Mouse (Mus musculus): ENCODE data around the gene Vdac1. TPM values are rescaled to one million over a fixed set of nuclear protein-coding genes. Genes with fewer than 3 reads are reported as not detected.

Vdac1 gene
- polyA plus RNA-seq, 1 experiment = 64.8 TPM

- Histone ChIP-seq H3K36me3 (ENCODE audit: control insufficient read depth, insufficient read depth, low read length) (no peaks in the 10 kb centered on the region), H3K27me3 (ENCODE audit: control insufficient read depth, insufficient read depth, low read length) (no peaks in the 10 kb centered on the region), H3K4me3 (ENCODE audit: control insufficient read depth, insufficient read depth, low read length) (no peak overlapping the region), H3K4me1 (replicated peaks; ENCODE audit: control insufficient read depth, insufficient read depth, low read length) (peaks cover 55% of the 10 kb centered on the region), H3K27ac (ENCODE audit: control insufficient read depth, insufficient read depth, low read length) (0 out of 2 replicates have a peak overlapping the region, but pooled peaks have one; percentile 10)
- TF ChIP-seq CTCF (IDR thresholded peaks at IDR 0.05; ENCODE audit: borderline replicate concordance, control insufficient read depth, extremely low read depth, insufficient read depth, low read length, poor library complexity) (no peak), POLR2A (IDR thresholded peaks at IDR 0.05; ENCODE audit: control insufficient read depth, extremely low read depth, insufficient read depth, low read length, poor library complexity) (no peak)
- WGBS = 93% methylated on average over 23 of the region's 23 CpGs
- DNase-seq = no peak
Observed at GRCm38 (mm10) chr11:52324442-52325367, 36.0 kb upstream of the Vdac1 start.

- DNase-seq = no peak
- 45% methylated on average over 3 of the region's 3 CpGs for WGBS
- no peak overlapping the region for H3K4me3 ChIP-seq (ENCODE audit: control insufficient read depth, insufficient read depth, low read length)
- no peaks in the 10 kb centered on the region for H3K36me3 ChIP-seq (ENCODE audit: control insufficient read depth, insufficient read depth, low read length)
- peaks cover 38% of the 10 kb centered on the region for H3K4me1 ChIP-seq (replicated peaks; ENCODE audit: control insufficient read depth, insufficient read depth, low read length)
- TF ChIP-seq POLR2A (IDR thresholded peaks at IDR 0.05; ENCODE audit: control insufficient read depth, extremely low read depth, insufficient read depth, low read length, poor library complexity) (no peak), CTCF (IDR thresholded peaks at IDR 0.05; ENCODE audit: borderline replicate concordance, control insufficient read depth, extremely low read depth, insufficient read depth, low read length, poor library complexity) (no peak)
- no peaks in the 10 kb centered on the region for H3K27me3 ChIP-seq (ENCODE audit: control insufficient read depth, insufficient read depth, low read length)
- H3K27ac ChIP-seq (ENCODE audit: control insufficient read depth, insufficient read depth, low read length) = peak overlapping the region; percentile 48
Observed at GRCm38 (mm10) chr11:52327313-52327712, 33.3 kb upstream of the Vdac1 start.

DNA sequence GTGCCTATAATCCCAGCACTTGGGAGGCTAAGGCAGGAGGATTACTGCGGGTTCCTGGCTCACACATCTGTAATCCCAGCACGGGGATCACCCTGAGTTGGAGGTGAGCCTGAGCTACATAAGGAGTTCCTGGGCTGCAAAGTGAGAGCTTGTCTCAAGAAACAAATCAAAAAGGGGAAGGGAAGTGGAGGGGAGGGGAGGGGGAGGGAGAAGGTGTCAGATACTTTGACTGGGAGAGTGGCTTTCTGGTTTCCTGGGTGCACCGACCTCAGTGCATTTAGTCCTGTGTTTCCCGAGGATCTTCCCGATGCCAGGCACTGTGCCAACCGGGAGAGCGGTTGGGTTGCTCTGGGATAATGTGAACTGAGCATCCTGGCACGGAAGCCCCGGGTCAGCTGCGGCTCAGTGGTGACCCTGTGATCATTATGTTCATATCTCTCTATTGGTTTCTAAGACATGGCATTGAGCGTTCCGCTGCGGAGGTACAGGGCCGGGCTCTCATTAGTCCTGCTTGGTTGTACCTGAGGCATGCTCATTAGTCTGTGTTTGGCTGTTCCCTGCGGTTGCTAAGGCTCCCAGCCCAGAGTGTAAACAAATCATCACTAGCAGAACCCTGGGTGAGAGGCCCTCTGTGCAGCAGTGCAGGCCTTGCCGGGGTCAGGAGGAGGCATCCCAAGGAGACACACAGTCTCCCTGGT, 28.1 kb upstream of the Vdac1 start:
- Histone ChIP-seq H3K27me3 (ENCODE audit: control insufficient read depth, insufficient read depth, low read length) (no peaks in the 10 kb centered on the region), H3K27ac (ENCODE audit: control insufficient read depth, insufficient read depth, low read length) (peak overlapping the region; percentile 82), H3K4me1 (replicated peaks; ENCODE audit: control insufficient read depth, insufficient read depth, low read length) (peaks cover 50% of the 10 kb centered on the region), H3K4me3 (ENCODE audit: control insufficient read depth, insufficient read depth, low read length) (no peak overlapping the region), H3K36me3 (ENCODE audit: control insufficient read depth, insufficient read depth, low read length) (no peaks in the 10 kb centered on the region)
- TF ChIP-seq CTCF (IDR thresholded peaks at IDR 0.05; ENCODE audit: borderline replicate concordance, control insufficient read depth, extremely low read depth, insufficient read depth, low read length, poor library complexity) (no peak), POLR2A (IDR thresholded peaks at IDR 0.05; ENCODE audit: control insufficient read depth, extremely low read depth, insufficient read depth, low read length, poor library complexity) (no peak)
- 56% methylated on average over 16 of the region's 16 CpGs for WGBS
- peak; percentile 40 for DNase-seq

GRCm38 (mm10) chr11:52333616-52334015, 27.0 kb upstream of the Vdac1 start:
- no peak for TF ChIP-seq CTCF (IDR thresholded peaks at IDR 0.05; ENCODE audit: borderline replicate concordance, control insufficient read depth, extremely low read depth, insufficient read depth, low read length, poor library complexity)
- TF ChIP-seq POLR2A (IDR thresholded peaks at IDR 0.05; ENCODE audit: control insufficient read depth, extremely low read depth, insufficient read depth, low read length, poor library complexity) = no peak
- Histone ChIP-seq H3K27me3 (ENCODE audit: control insufficient read depth, insufficient read depth, low read length) (no peaks in the 10 kb centered on the region), H3K36me3 (ENCODE audit: control insufficient read depth, insufficient read depth, low read length) (no peaks in the 10 kb centered on the region), H3K4me3 (ENCODE audit: control insufficient read depth, insufficient read depth, low read length) (no peak overlapping the region), H3K27ac (ENCODE audit: control insufficient read depth, insufficient read depth, low read length) (peak overlapping the region; percentile 82), H3K4me1 (replicated peaks; ENCODE audit: control insufficient read depth, insufficient read depth, low read length) (peaks cover 54% of the 10 kb centered on the region)
- DNase-seq = no peak
- WGBS = 95% methylated on average over 13 of the region's 13 CpGs

DNA sequence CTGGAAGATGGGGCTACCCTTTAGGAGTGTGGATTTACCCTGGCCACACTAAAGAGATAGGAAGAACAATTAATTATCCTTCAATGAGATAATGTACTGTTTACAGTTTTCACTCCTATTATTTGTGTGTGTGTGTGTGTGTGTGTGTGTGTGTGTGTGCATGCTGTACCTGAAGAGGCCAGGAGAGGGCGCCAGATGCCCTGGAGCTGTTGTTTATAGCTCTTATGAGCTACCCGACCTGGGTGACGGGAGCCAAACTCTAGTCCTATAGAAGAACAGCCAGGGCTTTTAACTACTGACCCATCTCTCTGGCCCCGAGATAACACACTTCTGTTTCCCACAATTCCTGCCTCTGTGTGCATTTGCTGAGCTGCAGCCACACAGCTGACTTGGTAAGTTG, 25.4 kb upstream of the Vdac1 start:
- peak overlapping the region; percentile 12; the same call in 1 of the 2 replicates for H3K4me3 ChIP-seq (ENCODE audit: control insufficient read depth, insufficient read depth, low read length)
- peak overlapping the region; percentile 98 for H3K27ac ChIP-seq (ENCODE audit: control insufficient read depth, insufficient read depth, low read length)
- peaks cover 64% of the 10 kb centered on the region for H3K4me1 ChIP-seq (replicated peaks; ENCODE audit: control insufficient read depth, insufficient read depth, low read length)
- DNase-seq = peak; percentile 30
- H3K36me3 ChIP-seq (ENCODE audit: control insufficient read depth, insufficient read depth, low read length) = no peaks in the 10 kb centered on the region
- no peaks in the 10 kb centered on the region for H3K27me3 ChIP-seq (ENCODE audit: control insufficient read depth, insufficient read depth, low read length)
- TF ChIP-seq POLR2A (IDR thresholded peaks at IDR 0.05; ENCODE audit: control insufficient read depth, extremely low read depth, insufficient read depth, low read length, poor library complexity) = no peak
- peak; percentile 46; the same call in 1 of the 2 replicates for TF ChIP-seq CTCF (IDR thresholded peaks at IDR 0.05; ENCODE audit: borderline replicate concordance, control insufficient read depth, extremely low read depth, insufficient read depth, low read length, poor library complexity)
- WGBS = 89% methylated on average over 4 of the region's 4 CpGs

- Histone ChIP-seq H3K27ac (ENCODE audit: control insufficient read depth, insufficient read depth, low read length) (peak overlapping the region; percentile 98), H3K4me3 (ENCODE audit: control insufficient read depth, insufficient read depth, low read length) (peak overlapping the region; percentile 12; the same call in 1 of the 2 replicates), H3K27me3 (ENCODE audit: control insufficient read depth, insufficient read depth, low read length) (no peaks in the 10 kb centered on the region), H3K4me1 (replicated peaks; ENCODE audit: control insufficient read depth, insufficient read depth, low read length) (peaks cover 70% of the 10 kb centered on the region), H3K36me3 (ENCODE audit: control insufficient read depth, insufficient read depth, low read length) (no peaks in the 10 kb centered on the region)
- DNase-seq = peak; percentile 75
- 22% methylated on average over 7 of the region's 7 CpGs for WGBS
- no peak for TF ChIP-seq POLR2A (IDR thresholded peaks at IDR 0.05; ENCODE audit: control insufficient read depth, extremely low read depth, insufficient read depth, low read length, poor library complexity)
- no peak for TF ChIP-seq CTCF (IDR thresholded peaks at IDR 0.05; ENCODE audit: borderline replicate concordance, control insufficient read depth, extremely low read depth, insufficient read depth, low read length, poor library complexity)
Observed at GRCm38 (mm10) chr11:52335924-52336323, 24.7 kb upstream of the Vdac1 start.
